Mouse (Mus musculus) erythroblast, embryonic 14.5 days (primary cell): ENCODE data around the gene Apba1. TPM values are rescaled to one million over a fixed set of nuclear protein-coding genes. Genes with fewer than 3 reads are reported as not detected.

Experiments
- H3K27me3 ChIP-seq: 2 replicates; pipeline ENCODE4 v1.6.1; 2012; ENCODE audit warnings: inconsistent platforms; ENCODE audit not compliant: control insufficient read depth
- H3K36me3 ChIP-seq: 2 replicates; pipeline ENCODE4 v1.6.1; 2012; ENCODE audit warnings: mild to moderate bottlenecking, inconsistent platforms; ENCODE audit not compliant: control insufficient read depth
- H3K4me1 ChIP-seq: 2 replicates; pipeline ENCODE4 v1.6.1; 2012; ENCODE audit warnings: inconsistent platforms; ENCODE audit not compliant: control insufficient read depth
- H3K4me3 ChIP-seq: replicated peaks from 2 replicates; pipeline ENCODE3; 2012; ENCODE audit warnings: moderate library complexity, mild to moderate bottlenecking, inconsistent platforms
- H3K9me3 ChIP-seq: 2 replicates; pipeline ENCODE4 v1.6.1; 2012; ENCODE audit warnings: low read length, inconsistent platforms, mixed read lengths; ENCODE audit not compliant: control insufficient read depth
- GATA1 ChIP-seq: IDR thresholded peaks from 2 replicates; pipeline ENCODE4 v1.6.1; 2012; ENCODE audit warnings: low read length, inconsistent platforms, mixed read lengths
- TAL1 ChIP-seq: IDR thresholded peaks from 3 replicates; pipeline ENCODE4 v1.6.1; 2012; ENCODE audit warnings: low read length, inconsistent platforms, mixed read lengths
- polyA plus RNA-seq: library from polyadenylated mRNA; stranded (reverse); fragments of >175 nt; gene quantifications from 2 replicates; pipeline ENCODE4 v1.2.3, GENCODE M21; 2012

Gene Apba1
- polyA plus RNA-seq: not detected in 2 replicates

DNA sequence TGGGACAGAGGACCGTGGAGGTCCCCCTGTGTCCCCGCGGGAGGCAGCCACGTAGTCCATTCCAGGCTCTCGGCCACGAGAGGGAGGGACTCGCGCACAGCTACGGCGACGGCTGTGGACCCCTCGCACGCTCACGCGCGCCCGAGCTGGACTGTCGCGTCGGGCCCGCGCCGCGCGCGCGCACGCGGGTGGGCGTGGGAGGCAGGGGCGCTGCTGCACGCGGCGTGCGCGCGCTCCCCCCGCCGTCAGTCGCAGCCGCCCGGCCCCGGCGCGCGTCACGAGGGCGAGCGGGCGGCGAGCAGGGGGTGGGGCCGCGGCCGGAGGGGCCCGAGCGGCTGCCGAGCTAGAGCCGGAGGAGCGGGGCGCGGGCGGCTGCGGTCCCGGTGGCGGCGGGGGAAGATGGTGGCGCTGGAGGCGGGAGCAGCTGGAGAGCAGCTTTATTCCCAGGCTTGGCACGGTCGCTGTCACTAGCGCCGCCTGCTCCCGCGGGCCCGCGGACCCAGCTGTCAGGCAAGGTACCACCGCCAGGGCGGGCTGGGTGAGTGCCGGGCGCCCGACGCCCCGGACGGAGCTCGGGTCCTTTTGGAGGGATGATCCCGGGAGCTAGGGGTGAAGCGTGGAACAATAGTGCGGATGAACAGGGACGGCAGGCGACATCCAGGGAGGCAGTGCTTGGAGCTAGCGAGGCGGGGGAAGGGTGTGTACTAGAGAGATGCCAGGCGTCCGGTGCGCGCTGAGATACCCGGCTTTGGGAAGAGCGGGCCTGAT lies at the start of gene Apba1:
Gene Apba1, plus strand, starts transcription at position 334 of the 768 bp plus-strand sequence.
- peaks cover 47% of the 10 kb centered on the region for H3K27me3 ChIP-seq
- H3K9me3 ChIP-seq: peaks cover 2% of the 10 kb centered on the region; the same call in 1 of the 2 replicates
- no peaks in the 10 kb centered on the region for H3K36me3 ChIP-seq
- H3K4me3 ChIP-seq: peak within 1 kb of the TSS; percentile 64
- TF ChIP-seq GATA1 (no peak), TAL1 (no peak)
- peaks cover 11% of the 10 kb centered on the region for H3K4me1 ChIP-seq

DNA sequence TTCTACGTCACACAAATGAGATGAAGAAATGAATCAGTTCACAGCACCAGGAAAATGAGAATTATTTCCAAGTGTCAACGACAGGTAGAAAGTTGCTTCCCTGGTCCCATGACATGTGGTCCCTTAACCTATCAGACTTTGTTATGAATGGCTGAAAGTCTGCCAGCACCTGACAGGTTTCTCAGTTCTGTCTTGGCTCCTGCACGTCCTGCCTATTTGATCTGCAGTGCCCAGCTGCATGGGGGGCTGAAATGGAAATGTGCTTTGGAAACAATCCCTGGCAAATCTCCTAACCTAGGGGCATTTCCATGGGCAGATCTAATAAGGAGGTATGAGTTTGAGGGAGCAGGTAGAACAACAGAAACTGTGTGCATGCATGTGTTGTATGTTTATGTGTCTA lies 12.2 kb upstream of the Apba1 start:
- TF ChIP-seq TAL1 (no peak), GATA1 (no peak)

DNA sequence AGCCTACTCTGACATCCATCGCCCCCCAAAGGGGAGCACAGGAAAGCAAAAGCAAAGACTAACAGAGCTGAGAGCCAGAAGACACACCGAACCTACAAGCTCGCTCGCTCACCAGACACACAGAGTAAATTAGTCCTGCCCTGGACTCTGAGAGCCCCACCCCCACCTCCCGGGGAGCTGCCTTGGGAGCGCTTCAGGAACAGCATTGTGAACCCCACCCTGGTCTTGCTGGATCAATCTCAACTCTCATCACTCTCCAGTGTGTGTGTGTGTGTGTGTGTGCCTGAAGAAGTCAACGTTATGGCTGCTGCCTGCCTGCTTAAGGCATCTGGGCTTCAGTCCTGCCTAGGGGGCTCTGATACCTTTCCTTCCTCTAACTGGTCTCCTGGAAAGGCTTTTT lies 1.7 kb upstream of the Apba1 start:
- H3K4me3 ChIP-seq: no peak overlapping the region

More for the DNA sequence above, 12.2 kb upstream of the Apba1 start:
- no peak overlapping the region for H3K4me3 ChIP-seq
- H3K36me3 ChIP-seq: no peaks in the 10 kb centered on the region
- H3K27me3 ChIP-seq: no peaks in the 10 kb centered on the region
- no peaks in the 10 kb centered on the region for H3K9me3 ChIP-seq
- H3K4me1 ChIP-seq: no peaks in the 10 kb centered on the region

DNA sequence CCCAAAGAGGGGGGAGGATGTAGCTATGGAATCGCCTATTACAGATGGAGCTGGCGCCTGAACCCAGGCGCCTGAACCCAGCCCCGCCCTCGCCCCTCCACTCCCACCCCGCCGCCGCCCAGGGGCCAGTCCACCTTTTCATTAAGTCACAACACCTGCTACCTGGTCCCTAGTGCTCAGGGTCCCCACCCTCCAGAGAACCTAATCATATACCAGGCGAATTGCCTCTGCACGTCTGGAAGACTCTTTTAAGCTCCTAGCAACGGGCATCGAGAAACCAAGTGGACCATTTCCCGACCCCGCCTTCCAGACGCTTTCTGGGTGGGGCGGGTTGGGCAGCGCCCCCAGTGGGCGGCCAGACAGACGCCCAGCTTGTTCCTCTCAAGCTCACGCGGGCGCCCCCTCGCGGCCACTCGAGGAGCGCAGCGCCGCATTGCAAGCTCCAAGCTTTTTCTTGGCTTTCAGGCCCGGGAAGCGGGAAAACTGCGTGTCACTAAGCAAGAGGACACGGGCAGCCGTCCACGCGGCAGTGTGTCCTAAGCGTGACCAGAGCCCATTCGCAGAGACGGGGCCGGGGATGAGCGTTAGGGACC lies 630 bp upstream of the Apba1 start:
- Histone ChIP-seq H3K4me1 (peaks cover 11% of the 10 kb centered on the region), H3K4me3 (peak overlapping the region; percentile 64), H3K36me3 (no peaks in the 10 kb centered on the region), H3K27me3 (peaks cover 47% of the 10 kb centered on the region), H3K9me3 (peaks cover 2% of the 10 kb centered on the region; the same call in 1 of the 2 replicates)
- TF ChIP-seq GATA1: no peak
- no peak for TF ChIP-seq TAL1

More for the DNA sequence above, 1.7 kb upstream of the Apba1 start:
- Histone ChIP-seq H3K4me1 (peaks cover 11% of the 10 kb centered on the region), H3K9me3 (peaks cover 2% of the 10 kb centered on the region; the same call in 1 of the 2 replicates), H3K27me3 (peaks cover 47% of the 10 kb centered on the region), H3K36me3 (no peaks in the 10 kb centered on the region)
- TF ChIP-seq GATA1: no peak
- no peak for TF ChIP-seq TAL1

DNA sequence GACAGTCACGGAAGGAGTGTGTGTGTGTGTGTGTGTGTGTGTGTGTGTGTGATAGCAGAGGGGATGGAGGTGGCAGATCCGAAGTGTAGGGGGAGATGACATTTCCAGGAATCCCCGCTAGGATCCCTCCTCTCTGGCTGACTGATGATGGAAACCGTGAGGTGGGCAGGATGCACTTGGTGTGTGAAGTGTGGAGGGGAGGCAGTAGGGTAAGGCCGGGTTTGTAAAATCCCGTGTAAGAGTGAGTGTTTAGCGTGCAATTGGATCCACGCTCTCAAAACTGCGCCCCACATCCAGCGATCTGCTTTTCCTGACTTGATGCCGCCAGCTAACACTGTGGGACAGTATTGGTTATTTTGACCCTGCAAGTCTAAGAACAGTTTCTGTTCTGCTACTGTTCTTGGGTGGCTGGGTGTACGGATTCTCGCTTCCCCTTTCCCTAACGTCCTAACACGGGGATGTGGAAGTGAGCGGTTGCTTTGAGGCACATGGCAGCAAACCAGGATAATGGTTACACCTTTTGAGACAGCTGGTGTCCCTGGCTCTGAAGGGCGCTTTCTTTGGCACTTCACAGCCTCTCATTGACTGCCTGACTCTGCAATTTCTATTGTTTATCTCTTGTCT lies 747 bp downstream of the Apba1 start:
- Histone ChIP-seq H3K4me3 (no peak overlapping the region), H3K27me3 (peaks cover 47% of the 10 kb centered on the region), H3K9me3 (peaks cover 2% of the 10 kb centered on the region; the same call in 1 of the 2 replicates), H3K4me1 (peaks cover 11% of the 10 kb centered on the region), H3K36me3 (no peaks in the 10 kb centered on the region)
- no peak for TF ChIP-seq GATA1
- TF ChIP-seq TAL1: no peak

DNA sequence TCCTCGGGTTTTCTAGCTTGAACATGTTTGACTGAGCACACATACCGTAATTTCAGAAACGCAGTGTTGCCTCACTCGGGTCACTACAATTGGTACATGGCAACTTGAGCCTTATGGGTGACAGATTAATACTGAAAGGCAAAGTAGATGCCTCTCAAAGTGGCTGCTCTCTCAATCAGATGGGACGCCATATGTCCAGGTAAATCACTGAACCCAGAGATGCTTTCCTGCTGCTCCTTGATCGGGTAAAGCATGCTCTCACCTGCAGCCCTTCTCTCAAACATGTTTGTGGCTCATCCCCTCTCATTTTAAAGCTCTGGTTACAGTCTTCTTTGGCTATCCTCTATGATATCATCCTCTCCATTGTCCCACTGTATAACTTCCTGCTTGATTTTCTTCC lies 4.7 kb downstream of the Apba1 start:
- Histone ChIP-seq H3K36me3 (no peaks in the 10 kb centered on the region), H3K27me3 (peaks cover 35% of the 10 kb centered on the region), H3K9me3 (peaks cover 2% of the 10 kb centered on the region; the same call in 1 of the 2 replicates), H3K4me3 (no peak overlapping the region), H3K4me1 (peaks cover 6% of the 10 kb centered on the region)
- TF ChIP-seq TAL1: no peak
- no peak for TF ChIP-seq GATA1

DNA sequence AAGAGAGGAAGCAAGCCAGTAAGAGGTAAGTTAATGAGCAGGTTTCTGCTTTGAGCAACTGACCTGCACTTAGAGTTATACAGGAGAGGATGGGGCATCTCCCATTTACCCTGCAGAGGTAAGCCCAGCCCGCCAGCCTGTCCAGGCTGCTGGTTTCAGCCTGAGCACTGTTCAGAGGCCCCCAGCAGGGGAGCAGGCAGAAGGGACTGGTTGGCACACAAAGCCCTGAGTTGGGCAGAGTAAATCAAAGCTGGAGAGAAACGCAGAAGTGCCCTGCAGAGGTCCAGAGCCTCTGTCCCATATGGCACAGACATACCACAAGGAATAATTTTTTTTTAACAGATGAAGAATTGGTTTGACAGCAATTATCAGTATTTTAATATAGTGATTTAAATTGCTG lies 5.4 kb downstream of the Apba1 start:
- H3K4me3 ChIP-seq: no peak overlapping the region
- H3K9me3 ChIP-seq: peaks cover under 1% of the 10 kb centered on the region; the same call in 1 of the 2 replicates
- H3K36me3 ChIP-seq: no peaks in the 10 kb centered on the region
- TF ChIP-seq GATA1 (no peak), TAL1 (no peak)
- H3K4me1 ChIP-seq: peaks cover under 1% of the 10 kb centered on the region
- H3K27me3 ChIP-seq: peaks cover 28% of the 10 kb centered on the region

DNA sequence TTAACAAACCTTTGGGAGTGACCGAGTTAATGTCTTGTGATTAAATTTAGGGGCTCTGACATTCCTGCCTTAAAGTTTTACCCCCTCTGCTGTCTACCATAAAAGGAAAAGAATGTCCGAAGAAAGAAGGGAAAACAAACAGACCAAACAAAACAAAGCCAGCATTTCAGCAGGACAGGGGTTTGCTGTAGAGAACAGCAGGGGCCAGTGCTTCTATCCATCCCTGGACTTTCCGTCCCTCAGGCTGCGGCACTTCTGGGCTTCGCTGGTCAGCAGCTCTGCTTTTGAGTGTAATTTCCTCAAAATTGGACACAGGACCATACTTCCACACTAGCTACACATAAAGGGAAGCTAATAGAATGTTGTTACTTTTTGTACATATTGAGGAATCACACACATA lies 10.2 kb downstream of the Apba1 start:
- H3K27me3 ChIP-seq: no peaks in the 10 kb centered on the region
- TF ChIP-seq TAL1: no peak
- TF ChIP-seq GATA1: no peak
- H3K4me3 ChIP-seq: no peak overlapping the region
- no peaks in the 10 kb centered on the region for H3K9me3 ChIP-seq
- H3K4me1 ChIP-seq: no peaks in the 10 kb centered on the region
- H3K36me3 ChIP-seq: no peaks in the 10 kb centered on the region
